Mouse (Mus musculus) NIH3T3 (cell line): ENCODE data around the gene Ccdc151.

Experiments used
- DNase-seq: peaks from one replicate; pipeline ENCODE4 v3.0.0-alpha.2; 2012; ENCODE audit warnings: low read depth

The Ccdc151 gene

DNA sequence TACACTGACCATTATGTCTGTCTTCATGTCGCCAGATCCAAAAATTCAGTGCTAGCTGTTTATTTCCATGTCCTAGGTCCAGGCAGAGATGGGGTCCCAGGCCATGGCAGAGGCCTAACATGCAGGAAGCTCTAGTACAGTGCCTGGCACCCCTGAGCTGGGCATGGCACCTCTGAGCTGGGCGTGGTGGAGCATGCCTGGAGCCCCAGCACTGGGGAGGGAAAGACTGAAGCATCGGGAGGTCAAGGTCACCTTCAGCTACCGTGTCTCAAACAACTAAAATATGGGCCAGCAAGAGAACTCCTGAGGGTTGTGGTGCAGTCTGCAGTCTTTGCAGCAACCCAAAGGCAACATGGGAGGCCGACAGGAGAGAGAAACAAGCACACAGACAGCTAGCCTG is 44.1 kb downstream of the Ccdc151 start:
- DNase-seq: no peak

GRCm38 (mm10) chr9:21955570-21956281 is 46.7 kb downstream of the Ccdc151 start, which contains the start of gene Swsap1:
TSS of gene Swsap1 (plus strand) at chr9:21955755.
- peak; percentile 96 for DNase-seq

DNA sequence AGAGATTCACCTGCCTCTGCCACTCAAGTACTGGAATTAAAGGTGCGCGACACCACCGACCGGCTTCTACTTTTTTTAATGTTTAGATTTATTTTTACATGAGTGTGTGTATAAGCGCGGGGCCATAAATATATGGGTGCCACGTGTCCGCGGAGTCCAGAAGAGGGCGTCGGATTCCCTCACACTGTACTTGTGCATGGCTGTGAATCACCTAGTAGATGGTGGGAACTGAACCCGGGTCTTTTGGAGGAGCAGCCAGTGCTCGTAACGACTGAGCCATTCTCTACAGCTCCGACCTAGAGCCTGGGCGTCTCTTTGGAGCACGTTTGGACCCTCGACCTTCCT is 47.2 kb downstream of the Ccdc151 start:
- no peak for DNase-seq

- no peak for DNase-seq
Measured at GRCm38 (mm10) chr9:21954635-21955034, 47.8 kb downstream of the Ccdc151 start.

GRCm38 (mm10) chr9:21953600-21953999 is 48.8 kb downstream of the Ccdc151 start:
- DNase-seq: no peak

- DNase-seq: no peak
Measured at GRCm38 (mm10) chr9:21951977-21952376, 50.5 kb downstream of the Ccdc151 start.

DNA sequence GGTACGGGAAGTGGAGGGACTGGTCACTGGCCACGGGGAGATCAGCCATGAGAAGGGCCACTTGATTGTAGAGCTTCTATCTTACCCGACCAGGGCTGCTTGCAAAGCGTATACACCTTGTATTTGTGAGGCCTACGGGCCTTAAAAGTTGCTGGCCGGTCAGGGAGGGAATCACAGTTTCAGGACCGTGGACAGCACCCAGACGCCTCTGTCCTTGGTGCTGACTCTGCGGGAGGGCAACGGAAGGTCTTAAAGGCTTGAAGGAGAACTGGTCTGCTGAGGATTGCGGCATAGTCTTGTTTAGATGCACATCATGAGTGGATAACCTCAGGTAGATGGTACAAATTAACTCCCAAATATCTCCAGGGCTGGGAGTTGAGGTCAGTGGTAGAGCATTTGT is 52.1 kb downstream of the Ccdc151 start:
- peak; percentile 79 for DNase-seq

DNA sequence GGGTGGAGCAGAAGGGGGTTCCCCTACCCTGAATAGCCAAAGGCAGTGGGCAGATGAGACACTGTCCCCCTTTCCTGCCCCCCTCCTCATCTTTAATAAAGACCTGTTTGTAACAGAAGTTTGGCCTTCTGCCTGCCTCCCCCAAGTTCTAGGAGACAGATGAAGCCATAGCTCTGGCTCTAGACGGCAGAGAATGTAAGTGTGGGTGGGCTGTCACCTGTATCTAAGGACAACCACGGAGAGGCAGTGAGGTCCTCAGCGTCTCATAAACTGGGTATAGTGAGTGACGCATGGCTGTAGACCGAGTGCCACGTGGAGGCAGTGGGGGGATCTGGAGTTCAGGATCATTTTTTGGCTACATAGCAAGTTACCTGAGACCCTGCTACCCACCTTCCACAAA is 53.6 kb downstream of the Ccdc151 start:
- DNase-seq: no peak

DNA sequence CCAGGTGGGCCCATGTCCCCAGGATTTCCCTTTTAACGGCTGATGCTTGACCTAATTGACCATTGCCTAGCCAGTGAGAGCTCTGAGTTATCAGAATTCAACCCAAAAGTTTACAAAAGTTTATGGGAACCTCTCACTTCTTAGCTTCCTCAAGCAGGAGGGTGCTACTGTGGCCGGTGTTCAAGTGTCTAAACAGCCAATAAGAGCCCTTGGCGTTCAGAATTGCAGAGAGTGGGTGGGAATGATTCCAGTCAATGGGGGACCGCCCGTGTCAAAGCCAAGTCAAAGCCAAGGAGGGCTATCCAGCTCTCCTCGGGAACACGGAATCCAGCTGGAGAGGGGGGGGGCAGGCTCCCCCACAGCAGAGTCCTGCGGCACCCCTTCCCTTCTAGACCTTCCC is 54.3 kb downstream of the Ccdc151 start:
- DNase-seq: no peak

- DNase-seq: no peak
Measured at GRCm38 (mm10) chr9:21947540-21948130, 54.8 kb downstream of the Ccdc151 start.

DNA sequence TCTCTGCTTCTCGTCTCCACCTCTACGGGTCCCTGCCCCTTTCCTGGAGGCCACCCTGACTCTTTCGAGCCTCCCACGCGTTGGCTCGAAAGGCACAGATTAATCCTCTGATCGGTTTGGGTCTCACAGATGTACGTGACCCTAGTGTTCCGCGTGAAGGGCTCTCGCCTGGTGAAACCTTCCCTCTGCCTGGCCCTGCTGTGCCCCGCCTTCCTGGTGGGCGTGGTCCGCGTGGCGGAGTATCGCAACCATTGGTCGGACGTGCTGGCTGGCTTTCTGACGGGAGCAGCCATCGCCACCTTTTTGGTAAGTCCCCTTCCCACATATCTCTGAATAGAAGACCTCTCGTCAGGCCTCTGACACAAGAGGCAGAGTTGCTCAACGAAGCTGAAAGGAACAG is 58.2 kb downstream of the Ccdc151 start:
- no peak for DNase-seq

DNA sequence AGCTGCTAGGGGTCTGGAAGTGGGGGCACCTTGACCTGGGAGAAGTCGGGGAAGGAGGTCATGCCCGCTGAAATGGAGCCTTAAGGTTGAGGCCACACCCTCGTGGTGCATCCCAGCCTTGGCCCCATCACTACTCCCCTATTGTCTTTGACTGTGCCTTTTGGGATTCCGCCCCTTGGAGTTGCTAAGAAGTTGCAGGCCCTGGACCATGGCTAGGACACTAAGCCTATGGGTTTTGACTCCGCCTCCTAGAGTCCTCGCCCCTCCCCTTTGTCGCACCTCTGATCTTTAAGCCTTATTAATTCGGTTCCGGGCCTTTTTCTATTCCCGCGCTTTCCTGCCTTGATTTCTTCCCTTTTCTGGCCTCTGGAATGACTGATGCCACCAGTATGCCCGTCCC is 58.8 kb downstream of the Ccdc151 start:
- DNase-seq: no peak

- DNase-seq: no peak
Measured at GRCm38 (mm10) chr9:21943046-21943445, 59.4 kb downstream of the Ccdc151 start.
